Mouse (Mus musculus): Measurements from ENCODE around the gene Stab1. TPM values are rescaled to one million over a fixed set of nuclear protein-coding genes. Genes with fewer than 3 reads are reported as not detected.

The Stab1 gene
- polyA plus RNA-seq, 1 experiment from 2014 or later, result 26.4 TPM

GRCm38 (mm10) chr14:31128826-31129219, 39.6 kb downstream of the Stab1 start, which contains the start of gene Smim4:
Gene Smim4, minus strand, starts transcription at chr14:31128956.
- ATAC-seq (replicated peaks; ENCODE audit: low FRiP score, low read depth), result peak; percentile 95
- under 1% methylated on average over 33 of the region's 33 CpGs for WGBS
- no peaks in the 10 kb centered on the region for H3K27me3 ChIP-seq (ENCODE audit: insufficient read depth, low read length)
- peak within 1 kb of the TSS; percentile 75 for H3K9ac ChIP-seq (ENCODE audit: low read depth, low read length)
- peak; percentile 100 for DNase-seq (ENCODE audit: low spot score)
- no peaks in the 10 kb centered on the region for H3K36me3 ChIP-seq (ENCODE audit: insufficient read depth, low read length)
- peak within 1 kb of the TSS; percentile 57 for H3K4me3 ChIP-seq (replicated peaks; ENCODE audit: low read depth, low read length)
- H3K4me1 ChIP-seq (replicated peaks; ENCODE audit: insufficient read depth, low read length), result peaks cover 30% of the 10 kb centered on the region
- TF ChIP-seq CTCF (IDR thresholded peaks at IDR 0.05; ENCODE audit: low read depth), result peak; percentile 69
- H3K27ac ChIP-seq, result peak within 1 kb of the TSS; percentile 88
- H3K4me2 ChIP-seq (ENCODE audit: low read length), result peak within 1 kb of the TSS; percentile 78
- H3K9me3 ChIP-seq (replicated peaks; ENCODE audit: low read length), result no peaks in the 10 kb centered on the region

GRCm38 (mm10) chr14:31128101-31128825, 40.2 kb downstream of the Stab1 start:
- Histone ChIP-seq H3K27ac (peak overlapping the region; percentile 88), H3K4me3 (replicated peaks; ENCODE audit: low read depth, low read length) (peak overlapping the region; percentile 57), H3K4me2 (ENCODE audit: low read length) (peak overlapping the region; percentile 78), H3K4me1 (replicated peaks; ENCODE audit: insufficient read depth, low read length) (peaks cover 28% of the 10 kb centered on the region), H3K36me3 (ENCODE audit: insufficient read depth, low read length) (no peaks in the 10 kb centered on the region), H3K27me3 (ENCODE audit: insufficient read depth, low read length) (no peaks in the 10 kb centered on the region), H3K9ac (ENCODE audit: low read depth, low read length) (peak overlapping the region; percentile 75), H3K9me3 (replicated peaks; ENCODE audit: low read length) (no peaks in the 10 kb centered on the region)
- TF ChIP-seq CTCF (IDR thresholded peaks at IDR 0.05; ENCODE audit: low read depth), result peak; percentile 16; the same call in 1 of the 2 replicates
- no peak for ATAC-seq (replicated peaks; ENCODE audit: low FRiP score, low read depth)
- DNase-seq (ENCODE audit: low spot score), result peak; percentile 72
- under 1% methylated on average over 23 of the region's 23 CpGs for WGBS

- TF ChIP-seq CTCF (IDR thresholded peaks at IDR 0.05; ENCODE audit: low read depth), result no peak
- no peak for ATAC-seq (replicated peaks; ENCODE audit: low FRiP score, low read depth)
- Histone ChIP-seq H3K9ac (ENCODE audit: low read depth, low read length) (no peak overlapping the region), H3K27me3 (ENCODE audit: insufficient read depth, low read length) (no peaks in the 10 kb centered on the region), H3K9me3 (replicated peaks; ENCODE audit: low read length) (no peaks in the 10 kb centered on the region), H3K36me3 (ENCODE audit: insufficient read depth, low read length) (no peaks in the 10 kb centered on the region), H3K4me1 (replicated peaks; ENCODE audit: insufficient read depth, low read length) (peaks cover 14% of the 10 kb centered on the region; the same call in 1 of the 2 replicates), H3K27ac (no peak overlapping the region), H3K4me3 (replicated peaks; ENCODE audit: low read depth, low read length) (no peak overlapping the region), H3K4me2 (ENCODE audit: low read length) (peak overlapping the region; percentile 28; the same call in 1 of the 2 replicates)
- no peak for DNase-seq (ENCODE audit: low spot score)
- 89% methylated on average over 8 of the region's 8 CpGs for WGBS
These were observed 41.6 kb downstream of the Stab1 start for GRCm38 (mm10) chr14:31126826-31127225.

- WGBS, result 31% methylated on average over 9 of the region's 9 CpGs
- Histone ChIP-seq H3K4me1 (replicated peaks; ENCODE audit: insufficient read depth, low read length) (peaks cover 11% of the 10 kb centered on the region; the same call in 1 of the 2 replicates), H3K4me3 (replicated peaks; ENCODE audit: low read depth, low read length) (no peak overlapping the region), H3K27me3 (ENCODE audit: insufficient read depth, low read length) (no peaks in the 10 kb centered on the region), H3K36me3 (ENCODE audit: insufficient read depth, low read length) (peaks cover 5% of the 10 kb centered on the region; the same call in 1 of the 2 replicates), H3K4me2 (ENCODE audit: low read length) (peak overlapping the region; percentile 17; the same call in 1 of the 2 replicates), H3K9me3 (replicated peaks; ENCODE audit: low read length) (no peaks in the 10 kb centered on the region), H3K9ac (ENCODE audit: low read depth, low read length) (peak overlapping the region; percentile 38; the same call in 1 of the 2 replicates), H3K27ac (peak overlapping the region; percentile 63)
- TF ChIP-seq CTCF (IDR thresholded peaks at IDR 0.05; ENCODE audit: low read depth), result no peak
- DNase-seq (ENCODE audit: low spot score) (peak; percentile 85), ATAC-seq (replicated peaks; ENCODE audit: low FRiP score, low read depth) (no peak)
These were observed 43.0 kb downstream of the Stab1 start for GRCm38 (mm10) chr14:31125106-31126075.

DNA sequence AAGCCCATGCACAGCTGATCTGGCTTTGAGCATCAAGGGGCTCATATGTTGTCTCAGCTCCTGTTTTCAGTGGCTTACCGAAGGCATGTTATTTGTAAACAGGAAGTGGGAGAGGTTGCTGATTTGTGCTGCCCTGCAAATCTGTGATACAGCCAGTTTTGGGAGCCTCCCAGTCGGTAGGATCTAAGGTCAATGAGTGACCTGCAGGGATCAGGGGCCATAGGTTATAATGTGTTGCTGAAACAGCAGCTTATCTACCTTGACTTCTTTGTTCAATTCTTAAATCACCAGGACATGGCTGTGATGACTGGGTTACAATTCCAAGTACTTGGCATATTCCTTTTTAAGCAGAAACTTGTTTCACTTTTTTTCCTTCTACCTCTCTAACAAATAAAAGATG, 52.9 kb downstream of the Stab1 start:
- 53% methylated on average over 2 of the region's 2 CpGs for WGBS
- DNase-seq (ENCODE audit: low spot score) (no peak), ATAC-seq (replicated peaks; ENCODE audit: low FRiP score, low read depth) (no peak)
- H3K27ac ChIP-seq, result no peak overlapping the region
- no peak overlapping the region for H3K4me3 ChIP-seq (replicated peaks; ENCODE audit: low read depth, low read length)
- H3K27me3 ChIP-seq (ENCODE audit: insufficient read depth, low read length), result no peaks in the 10 kb centered on the region
- H3K9ac ChIP-seq (ENCODE audit: low read depth, low read length), result no peak overlapping the region
- H3K36me3 ChIP-seq (ENCODE audit: insufficient read depth, low read length), result peaks cover 51% of the 10 kb centered on the region
- no peak overlapping the region for H3K4me2 ChIP-seq (ENCODE audit: low read length)
- TF ChIP-seq CTCF (IDR thresholded peaks at IDR 0.05; ENCODE audit: low read depth), result no peak
- no peaks in the 10 kb centered on the region for H3K9me3 ChIP-seq (replicated peaks; ENCODE audit: low read length)
- no peaks in the 10 kb centered on the region for H3K4me1 ChIP-seq (replicated peaks; ENCODE audit: insufficient read depth, low read length)

DNA sequence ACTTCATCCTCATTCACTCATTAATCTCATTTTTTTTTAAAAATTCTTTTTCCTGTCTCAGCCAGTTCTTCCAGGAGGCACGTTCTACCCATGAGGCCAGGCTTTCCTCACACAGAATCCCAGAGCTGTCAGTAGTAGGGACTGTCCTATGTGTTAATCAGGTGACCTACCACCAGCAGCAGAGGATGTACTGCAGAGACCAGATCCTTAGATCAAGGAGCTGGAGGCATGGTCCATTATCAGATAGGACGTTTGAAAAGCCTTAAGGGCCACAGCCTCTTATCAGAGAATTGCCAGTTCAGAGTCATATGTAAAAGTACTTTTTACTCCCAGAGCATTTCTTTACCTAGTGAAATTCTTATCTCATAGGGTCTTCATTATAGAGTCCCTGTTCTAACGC, 54.4 kb downstream of the Stab1 start:
- Histone ChIP-seq H3K4me2 (ENCODE audit: low read length) (no peak overlapping the region), H3K4me1 (replicated peaks; ENCODE audit: insufficient read depth, low read length) (no peaks in the 10 kb centered on the region), H3K36me3 (ENCODE audit: insufficient read depth, low read length) (peaks cover 54% of the 10 kb centered on the region), H3K27ac (no peak overlapping the region), H3K9ac (ENCODE audit: low read depth, low read length) (no peak overlapping the region), H3K4me3 (replicated peaks; ENCODE audit: low read depth, low read length) (no peak overlapping the region), H3K27me3 (ENCODE audit: insufficient read depth, low read length) (no peaks in the 10 kb centered on the region), H3K9me3 (replicated peaks; ENCODE audit: low read length) (no peaks in the 10 kb centered on the region)
- TF ChIP-seq CTCF (IDR thresholded peaks at IDR 0.05; ENCODE audit: low read depth), result no peak
- WGBS, result 80% methylated on average over 3 of the region's 3 CpGs
- DNase-seq (ENCODE audit: low spot score) (no peak), ATAC-seq (replicated peaks; ENCODE audit: low FRiP score, low read depth) (no peak)

All from kidney, postnatal 0 days (tissue).